Mouse (Mus musculus) C3H10T1/2 (cell line): ENCODE results near the gene 4930516K23Rik. TPM values are rescaled to one million over a fixed set of nuclear protein-coding genes. Genes with fewer than 3 reads are reported as not detected.

Experiments used
- polyA plus RNA-seq, 2 experiments: library from polyadenylated mRNA; unstranded; fragments of >200 nt; fragmentation: generic; extraction: Trizol; gene quantifications; one replicate each; pipeline ENCODE4 v1.2.1; 2012; ENCODE audit warnings: missing spikeins in 2 of 2

4930516K23Rik gene
- not detected for polyA plus RNA-seq

DNA sequence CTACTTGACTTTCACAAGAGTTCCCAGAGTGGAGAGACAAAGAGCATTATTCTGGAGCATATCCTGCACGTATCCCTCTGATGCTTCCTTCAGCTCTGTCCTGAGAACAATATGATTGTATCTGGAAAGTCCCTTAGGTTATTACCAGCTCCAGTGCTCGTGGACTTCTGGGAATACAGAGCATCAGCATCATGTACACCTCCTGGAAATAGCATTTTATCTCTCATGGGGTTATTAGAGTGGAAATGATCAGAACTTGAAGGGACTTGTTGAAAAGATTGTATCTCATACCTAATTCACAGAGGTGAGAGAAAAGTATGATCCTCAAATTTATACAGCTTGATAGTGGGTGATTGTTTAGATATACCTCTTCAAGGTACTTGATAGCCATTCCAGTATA, at the start of gene 4930516K23Rik:
TSS of gene 4930516K23Rik (minus strand) at position 101 of the 400 bp plus-strand sequence.

DNA sequence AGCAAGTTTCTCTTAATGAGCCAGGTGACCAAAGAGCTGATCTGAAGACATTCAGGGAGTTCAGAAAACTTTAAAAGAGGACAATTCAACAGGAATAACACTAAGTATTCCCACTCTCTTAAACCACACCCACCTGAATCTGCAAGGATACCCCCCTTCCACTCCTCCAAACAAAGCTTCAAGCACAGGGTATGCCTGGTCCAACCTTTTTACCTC, 43.4 kb upstream of the 4930516K23Rik start, which contains the start of gene Olfr646:
TSS of gene Olfr646 (plus strand) at position 117 of the 216 bp plus-strand sequence.

DNA sequence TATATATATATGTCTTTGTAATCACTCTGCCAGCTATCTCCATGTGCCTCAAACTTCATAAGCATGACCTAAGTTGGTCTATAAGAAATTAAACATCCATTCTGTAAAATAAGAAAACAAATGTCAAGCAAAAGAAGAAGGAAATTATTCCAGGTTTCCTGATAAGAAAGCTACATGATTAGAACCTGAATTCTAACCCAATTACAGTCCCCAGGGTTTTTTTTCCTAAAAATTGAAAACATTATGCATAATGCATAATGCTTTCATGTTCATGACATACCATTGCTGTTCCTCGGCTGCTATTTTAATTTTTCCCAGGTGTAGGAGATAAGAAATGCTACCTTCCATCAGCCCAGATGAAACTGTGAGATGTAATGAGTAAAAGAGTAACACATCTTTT, 24.1 kb upstream of the 4930516K23Rik start, which contains the start of gene Olfr645:
TSS of gene Olfr645 (minus strand) at position 101 of the 400 bp plus-strand sequence.

DNA sequence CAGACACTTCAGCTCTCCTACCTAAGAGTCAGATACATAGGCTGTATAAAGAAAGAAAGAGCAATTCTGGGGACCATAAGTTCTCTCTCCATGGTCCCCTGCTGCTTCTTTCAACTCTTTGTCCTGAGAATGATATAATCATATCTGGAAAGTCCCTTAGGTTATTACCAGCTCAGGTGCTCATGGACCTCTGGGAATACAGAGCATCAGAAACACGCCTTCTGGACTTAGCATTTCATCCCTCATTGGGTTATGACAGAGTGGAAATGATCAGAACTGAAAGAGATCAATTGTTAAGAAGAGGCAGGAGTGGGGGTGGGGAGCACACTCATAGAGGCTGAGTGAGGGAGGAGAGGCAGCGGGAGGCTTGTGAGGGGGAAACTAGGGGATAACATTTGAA, 10.5 kb upstream of the 4930516K23Rik start, which contains the start of gene Olfr644:
TSS of gene Olfr644 (minus strand) at position 101 of the 400 bp plus-strand sequence.

DNA sequence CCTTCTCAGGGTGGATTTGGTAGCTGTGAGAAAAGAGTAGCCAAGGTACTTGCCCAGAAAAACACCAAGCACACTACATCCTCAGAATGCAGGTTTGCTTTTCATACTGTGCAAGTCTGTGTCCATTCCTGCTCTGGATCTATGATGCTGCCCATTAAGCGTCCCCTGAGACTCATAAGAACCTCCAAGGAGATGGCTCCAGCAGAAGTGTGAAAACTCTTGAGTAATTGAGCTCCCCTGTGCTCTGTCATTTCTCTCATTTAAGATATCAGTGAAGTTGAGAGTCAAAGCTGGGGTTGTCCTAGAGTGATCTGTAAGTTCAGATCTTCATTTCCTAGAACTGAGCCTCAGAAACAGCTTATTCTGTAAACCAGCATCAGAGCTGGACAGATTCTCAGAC, 8.7 kb downstream of the 4930516K23Rik start, which contains the start of gene Olfr642:
TSS of gene Olfr642 (minus strand) at position 101 of the 400 bp plus-strand sequence.

DNA sequence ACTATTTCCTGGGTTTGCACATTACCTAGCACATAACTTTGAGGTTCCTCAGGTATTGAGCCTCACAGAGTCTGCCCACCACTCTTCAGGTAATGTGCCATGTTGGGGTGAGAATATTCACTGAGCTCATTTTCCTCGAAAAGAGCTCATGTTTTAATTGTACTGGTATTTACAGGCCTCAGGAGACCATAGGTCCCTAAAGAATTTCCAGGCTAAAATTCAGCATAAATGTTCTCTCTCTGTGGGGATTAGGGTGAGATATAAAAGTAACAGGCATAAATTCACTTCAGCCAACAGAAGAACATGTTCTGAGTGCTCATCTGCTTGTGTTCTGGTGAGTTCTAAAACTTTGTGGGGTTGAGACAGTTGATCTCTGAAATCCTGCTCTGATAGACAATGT, 26.1 kb downstream of the 4930516K23Rik start, which contains the start of gene Olfr641:
TSS of gene Olfr641 (plus strand) at position 301 of the 400 bp plus-strand sequence.

DNA sequence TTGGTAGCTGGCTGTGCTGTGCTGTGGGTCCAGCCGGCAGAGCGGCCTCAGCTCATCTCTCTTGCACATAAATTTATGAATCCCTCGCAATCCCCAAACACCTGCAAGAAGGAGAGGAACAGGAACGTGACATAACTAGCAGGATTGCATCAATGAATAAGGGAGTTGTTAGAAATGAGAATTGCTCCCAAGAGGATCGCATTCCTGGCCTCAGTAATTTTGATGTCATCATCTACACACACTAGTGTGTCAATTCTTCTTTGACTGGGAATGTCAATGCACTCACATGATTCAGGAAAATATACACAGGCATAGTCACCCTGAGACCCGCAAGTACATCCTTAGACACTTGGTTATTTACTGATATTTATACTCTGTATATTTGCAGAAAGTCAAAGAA, 35.8 kb downstream of the 4930516K23Rik start, which contains the start of gene Olfr640:
TSS of gene Olfr640 (minus strand) at position 101 of the 400 bp plus-strand sequence.

DNA sequence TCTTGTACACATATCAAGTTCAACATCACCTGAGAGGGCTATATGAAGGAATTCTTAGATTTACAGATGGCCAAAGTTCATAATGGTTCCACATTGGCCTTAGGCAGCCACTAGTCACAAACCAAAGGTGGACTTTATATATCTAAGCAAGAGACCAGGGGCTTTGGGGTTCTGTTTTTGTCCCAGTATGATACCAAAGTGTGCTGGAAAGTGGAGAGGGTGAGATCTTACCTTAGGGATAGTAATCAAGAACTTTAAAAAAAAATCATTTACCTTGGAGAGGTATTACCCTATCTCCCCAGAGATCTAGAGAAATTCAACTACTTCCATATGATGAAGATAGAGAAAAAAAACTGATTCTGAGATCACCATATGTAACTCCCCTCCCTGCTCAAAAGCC, 44.0 kb downstream of the 4930516K23Rik start, which contains the start of gene Olfr639:
TSS of gene Olfr639 (minus strand) at position 101 of the 400 bp plus-strand sequence.

Other genes with a start within 250 kb of the 4930516K23Rik start
- not detected for gene Hbb-bt, start 247.4 kb downstream of the 4930516K23Rik start, polyA plus RNA-seq
- gene Hbb-bs, start 233.3 kb downstream of the 4930516K23Rik start, polyA plus RNA-seq, result not detected
- gene Hbb-bh2, start 220.9 kb downstream of the 4930516K23Rik start, polyA plus RNA-seq, result not detected
- under 1 TPM; 0.08 to 0.97 TPM for gene Hbb-bh1, start 218.3 kb downstream of the 4930516K23Rik start, polyA plus RNA-seq
- gene Hbb-y, start 208.2 kb downstream of the 4930516K23Rik start, polyA plus RNA-seq, result under 1 TPM in 1 of 2 experiments, not detected in 1; 0.06 TPM
- not detected for gene Olfr66, start 175.2 kb downstream of the 4930516K23Rik start, polyA plus RNA-seq
- not detected for gene Olfr64, start 167.0 kb downstream of the 4930516K23Rik start, polyA plus RNA-seq
- under 1 TPM in 1 of 2 experiments, not detected in 1; 0.05 TPM for gene Olfr65, start 158.0 kb downstream of the 4930516K23Rik start, polyA plus RNA-seq
- gene Olfr631, start 132.6 kb downstream of the 4930516K23Rik start, polyA plus RNA-seq, result not detected
- gene Olfr632, start 127.1 kb downstream of the 4930516K23Rik start, polyA plus RNA-seq, result not detected
- not detected for gene Olfr633, start 117.0 kb downstream of the 4930516K23Rik start, polyA plus RNA-seq
- gene Olfr635, start 90.3 kb downstream of the 4930516K23Rik start, polyA plus RNA-seq, result not detected
- not detected for gene Olfr638, start 62.7 kb downstream of the 4930516K23Rik start, polyA plus RNA-seq
- gene Olfr639, start 44.1 kb downstream of the 4930516K23Rik start, polyA plus RNA-seq, result not detected
- not detected for gene Olfr640, start 35.9 kb downstream of the 4930516K23Rik start, polyA plus RNA-seq
- not detected for gene Olfr641, start 26.0 kb downstream of the 4930516K23Rik start, polyA plus RNA-seq
- not detected for gene Olfr642, start 8.8 kb downstream of the 4930516K23Rik start, polyA plus RNA-seq
- not detected for gene Olfr644, start 10.4 kb upstream of the 4930516K23Rik start, polyA plus RNA-seq
- not detected for gene Olfr645, start 24.0 kb upstream of the 4930516K23Rik start, polyA plus RNA-seq
- not detected for gene Olfr646, start 43.4 kb upstream of the 4930516K23Rik start, polyA plus RNA-seq
- gene Ubqln5, start 68.4 kb upstream of the 4930516K23Rik start, polyA plus RNA-seq, result not detected
- not detected for gene Olfr643, start 76.0 kb upstream of the 4930516K23Rik start, polyA plus RNA-seq
- gene Ubqln3, start 81.8 kb upstream of the 4930516K23Rik start, polyA plus RNA-seq, result not detected
- gene Ubqlnl, start 89.1 kb upstream of the 4930516K23Rik start, polyA plus RNA-seq, result not detected
- gene Olfm5, start 103.4 kb upstream of the 4930516K23Rik start, polyA plus RNA-seq, result not detected
- gene Olfr648, start 121.9 kb upstream of the 4930516K23Rik start, polyA plus RNA-seq, result under 1 TPM in 1 of 2 experiments, not detected in 1; 0.01 TPM
- gene Olfr649, start 134.5 kb upstream of the 4930516K23Rik start, polyA plus RNA-seq, result not detected
- gene Trim6, start 157.3 kb upstream of the 4930516K23Rik start, polyA plus RNA-seq, result under 1 TPM; 0.07 to 0.15 TPM
- under 1 TPM; 0.01 to 0.54 TPM for gene Trim34a, start 183.0 kb upstream of the 4930516K23Rik start, polyA plus RNA-seq
- gene Trim5, start 226.6 kb upstream of the 4930516K23Rik start, polyA plus RNA-seq, result not detected